Mouse (Mus musculus) spleen, postnatal 10 days (tissue): ENCODE measurements around the gene Zfhx2.

Source experiments
- DNase-seq, 2 experiments: peaks; one replicate each; pipeline ENCODE4 v3.0.0; 2021 to 2022; ENCODE audit warnings: low spot score in 2 of 2

Zfhx2 gene

DNA sequence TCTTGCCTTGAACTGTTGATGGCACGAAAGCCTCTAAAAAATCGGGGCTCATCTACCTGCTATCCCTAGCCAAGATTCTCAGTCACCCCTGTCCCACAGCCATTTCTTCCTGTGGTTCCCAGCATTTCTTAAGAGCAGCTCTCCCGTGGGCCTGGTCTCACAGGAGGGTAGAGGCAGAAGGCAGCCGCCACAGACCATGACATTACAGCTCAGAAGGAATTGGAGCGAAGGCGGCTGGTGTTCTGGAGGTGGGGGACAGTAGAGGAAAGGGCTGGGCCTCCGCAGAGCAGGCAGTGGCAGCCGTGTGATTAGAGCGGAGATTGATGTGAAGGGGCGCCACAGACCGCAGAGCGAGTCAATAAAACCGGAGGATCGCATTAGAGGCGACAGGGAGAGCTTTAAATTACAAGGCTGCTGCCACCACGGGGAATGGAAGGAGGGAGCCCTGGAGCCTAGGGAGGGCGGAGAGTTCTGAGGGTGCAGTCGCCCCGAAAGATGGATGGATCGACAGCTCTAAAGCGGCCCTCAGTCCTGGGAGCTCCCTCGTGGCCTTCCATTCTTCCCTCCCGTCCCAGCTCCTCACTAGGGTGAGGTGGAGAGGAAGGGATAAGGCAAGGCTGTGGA, 13.6 kb downstream of the Zfhx2 start:
- DNase-seq, result no peak

DNA sequence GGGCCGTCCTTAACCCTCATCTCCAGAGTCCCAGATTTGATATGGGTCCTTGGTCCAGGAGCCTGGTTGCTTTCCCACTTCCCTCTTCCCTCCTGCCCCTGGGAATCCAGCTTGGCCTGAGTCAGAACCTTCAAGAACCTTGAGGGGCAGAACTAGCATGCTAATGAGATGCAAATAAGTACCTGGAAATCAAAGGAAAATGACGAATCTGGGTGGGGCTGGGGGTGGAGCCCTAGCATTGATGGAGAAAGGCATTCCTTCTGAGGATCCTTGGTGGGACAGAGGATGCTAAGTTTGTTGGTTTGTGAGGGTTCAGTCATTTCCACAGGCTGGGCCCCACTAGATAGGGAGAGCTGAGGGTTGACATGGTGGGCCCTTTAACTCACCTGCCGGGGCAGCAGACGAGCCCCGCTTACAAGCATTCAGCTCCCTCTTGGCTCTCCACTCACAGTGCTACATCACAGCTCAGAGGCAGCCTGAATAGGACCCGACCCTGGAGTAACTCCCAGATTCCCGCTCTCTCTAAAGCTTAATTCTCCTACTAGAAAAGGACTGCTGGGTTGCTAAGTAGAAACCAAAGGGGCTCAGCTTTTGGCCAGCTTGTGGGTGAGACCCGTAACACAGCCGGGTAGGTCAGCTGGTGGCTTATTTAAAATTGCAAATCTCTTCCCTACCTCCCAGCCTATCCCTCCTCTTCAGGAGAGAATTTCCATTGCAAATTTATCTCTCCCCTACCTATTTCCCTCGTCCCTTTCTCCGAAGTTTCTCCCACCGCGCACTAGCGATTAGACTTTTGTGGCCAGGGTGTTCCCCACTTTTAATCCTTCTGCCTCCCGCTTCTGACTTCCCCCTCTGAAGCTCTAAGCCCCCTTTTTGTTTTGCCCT, 14.4 kb downstream of the Zfhx2 start:
- DNase-seq, result no peak

GRCm38 (mm10) chr14:55076956-55077355, 15.2 kb downstream of the Zfhx2 start:
- no peak for DNase-seq

- DNase-seq, result no peak
Observed at GRCm38 (mm10) chr14:55076224-55076623, 15.9 kb downstream of the Zfhx2 start.

DNA sequence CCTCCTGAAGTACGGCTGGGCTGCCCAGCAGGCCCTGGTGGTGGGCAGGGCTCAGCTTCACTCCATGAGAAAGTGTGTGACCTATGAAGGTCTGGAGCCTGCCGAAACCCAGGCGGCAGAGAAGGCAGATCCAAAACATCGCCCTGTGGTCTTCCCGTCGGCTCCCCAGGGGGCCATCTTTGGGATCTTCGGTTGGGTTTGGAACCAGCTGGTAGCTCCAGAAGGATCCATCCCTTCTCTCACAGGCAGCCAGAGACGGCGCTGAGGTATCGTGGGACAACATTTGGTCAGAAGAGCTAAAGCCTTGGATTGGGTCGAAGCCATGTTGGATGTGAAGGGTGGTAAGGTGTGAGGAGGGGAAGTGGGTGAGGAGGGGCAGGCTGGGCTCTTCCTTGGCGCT, 17.7 kb downstream of the Zfhx2 start:
- no peak for DNase-seq

DNA sequence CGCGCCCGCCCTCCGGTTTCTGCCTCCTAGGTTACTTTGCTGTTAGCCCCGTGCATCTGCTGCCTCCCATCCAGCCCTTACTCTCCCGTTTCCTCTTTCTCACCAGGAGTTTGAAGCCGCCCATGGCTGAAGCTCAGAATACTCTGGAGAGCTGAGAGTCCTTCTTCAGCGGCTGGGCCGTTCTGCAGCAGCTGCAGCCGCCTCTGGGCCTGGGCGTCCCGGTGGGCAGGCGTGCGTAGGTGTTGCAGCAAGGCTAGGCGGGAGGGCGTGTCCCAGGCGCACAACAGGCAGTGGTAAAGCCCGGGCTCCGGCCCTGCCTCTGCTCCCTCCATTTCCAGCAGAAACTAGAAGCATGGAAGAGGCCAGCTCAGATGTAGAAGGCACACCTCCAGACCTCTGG, 20.4 kb downstream of the Zfhx2 start:
- no peak for DNase-seq

DNA sequence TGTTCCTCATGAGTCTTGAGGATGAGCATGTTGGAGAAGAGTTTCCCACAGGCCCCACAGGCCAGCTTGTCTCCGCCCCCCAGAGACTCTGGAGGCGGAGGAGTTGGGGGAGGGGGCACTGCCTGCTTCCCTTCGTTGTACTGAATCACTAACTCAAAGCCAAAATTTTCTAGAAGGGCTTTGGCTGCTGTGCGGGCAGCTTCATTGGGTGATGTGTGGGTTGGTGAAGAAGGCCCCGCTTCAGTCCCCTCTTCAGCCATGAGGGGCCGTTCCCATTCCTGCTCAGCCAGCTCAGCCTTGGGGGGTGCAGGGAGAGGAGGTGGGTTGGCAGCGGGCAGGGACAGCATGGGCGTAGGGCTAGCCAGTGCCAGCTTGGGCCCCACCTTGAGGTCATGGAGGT, 26.1 kb downstream of the Zfhx2 start:
- no peak for DNase-seq

DNA sequence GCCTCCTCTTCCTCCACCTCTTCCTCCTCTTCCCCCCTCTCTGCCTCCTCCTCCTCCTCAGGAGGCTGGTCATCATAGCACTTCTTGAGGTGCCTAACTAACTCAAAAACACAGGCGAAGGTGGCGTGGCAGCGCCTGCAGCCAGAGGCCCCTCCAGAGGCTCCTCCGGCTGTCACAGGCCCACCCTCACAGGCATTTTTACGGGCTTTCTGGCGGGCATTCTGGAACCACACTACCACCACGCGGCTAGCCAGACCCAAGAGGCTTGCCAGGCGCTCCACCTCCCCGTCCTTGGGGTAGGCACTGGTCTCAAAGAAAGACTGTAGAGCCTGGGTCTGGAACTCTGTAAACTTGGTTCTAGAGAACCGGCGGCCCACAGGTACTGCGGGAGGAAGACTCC, 26.7 kb downstream of the Zfhx2 start:
- no peak for DNase-seq

GRCm38 (mm10) chr14:55064481-55065370, 27.4 kb downstream of the Zfhx2 start:
- no peak for DNase-seq

DNA sequence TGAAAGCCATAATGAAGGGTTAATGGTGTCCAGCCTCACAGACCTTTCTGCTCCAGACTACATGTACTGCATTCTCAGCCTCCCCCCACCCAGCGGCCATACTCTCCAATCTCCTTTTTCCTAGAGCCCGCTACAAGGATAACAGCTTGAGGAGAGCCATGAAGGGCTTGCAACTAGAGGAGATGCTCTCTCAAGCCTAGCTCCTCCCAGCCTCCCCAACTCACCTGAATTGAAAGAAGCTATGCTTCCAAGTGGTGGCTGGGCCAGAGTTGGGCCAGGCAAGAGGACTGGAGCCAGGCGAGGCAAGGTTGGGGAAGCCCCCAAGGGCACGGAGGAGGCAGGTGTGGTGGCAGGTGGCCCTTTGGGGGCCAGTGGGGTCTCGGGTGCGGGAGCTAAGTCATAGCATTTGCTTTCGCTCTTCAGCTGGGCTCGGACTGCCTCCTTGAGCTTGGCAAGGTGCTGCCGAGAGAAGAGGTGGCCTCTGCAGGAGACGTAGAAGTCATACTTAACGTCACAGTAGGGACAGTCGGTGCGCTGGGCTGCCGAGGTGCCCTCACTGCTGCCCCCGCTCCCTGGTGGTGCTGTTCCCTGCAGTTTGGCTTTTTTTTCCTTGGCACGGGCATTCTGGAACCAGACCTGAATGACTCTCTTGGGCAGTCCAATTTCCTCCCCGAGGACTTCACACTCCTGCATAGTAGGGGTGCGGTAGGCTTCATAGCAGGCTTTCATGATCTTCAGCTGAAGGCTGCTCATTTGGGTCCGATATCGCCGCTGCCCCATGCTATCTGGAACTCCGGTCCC, 28.3 kb downstream of the Zfhx2 start:
- no peak for DNase-seq

- DNase-seq, result no peak
Observed at GRCm38 (mm10) chr14:55063117-55063516, 29.0 kb downstream of the Zfhx2 start.

- peak; percentile 41 to 84 for DNase-seq
Observed at GRCm38 (mm10) chr14:55062626-55063025, 29.5 kb downstream of the Zfhx2 start.

- no peak for DNase-seq
Observed at GRCm38 (mm10) chr14:55061845-55062244, 30.3 kb downstream of the Zfhx2 start.

DNA sequence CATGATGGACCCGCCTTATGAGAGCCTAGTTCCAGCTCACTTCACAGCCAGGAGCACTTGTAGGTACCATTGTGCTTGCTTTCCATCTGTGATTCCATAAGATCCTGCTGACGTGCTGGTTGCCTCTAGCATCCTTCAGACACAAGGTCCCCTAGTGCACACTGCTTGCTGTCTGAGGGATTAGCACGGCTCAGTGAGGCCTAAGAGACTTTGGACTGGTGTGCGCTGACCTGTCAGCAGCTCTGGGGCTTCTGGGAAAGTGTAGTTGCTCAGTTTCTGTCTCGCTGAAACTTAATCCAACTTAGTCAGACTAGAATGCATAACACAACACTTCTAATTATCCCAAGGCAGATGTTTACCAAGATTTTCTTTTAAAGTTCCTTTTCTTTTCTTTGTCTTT, 32.2 kb downstream of the Zfhx2 start:
- DNase-seq, result no peak

DNA sequence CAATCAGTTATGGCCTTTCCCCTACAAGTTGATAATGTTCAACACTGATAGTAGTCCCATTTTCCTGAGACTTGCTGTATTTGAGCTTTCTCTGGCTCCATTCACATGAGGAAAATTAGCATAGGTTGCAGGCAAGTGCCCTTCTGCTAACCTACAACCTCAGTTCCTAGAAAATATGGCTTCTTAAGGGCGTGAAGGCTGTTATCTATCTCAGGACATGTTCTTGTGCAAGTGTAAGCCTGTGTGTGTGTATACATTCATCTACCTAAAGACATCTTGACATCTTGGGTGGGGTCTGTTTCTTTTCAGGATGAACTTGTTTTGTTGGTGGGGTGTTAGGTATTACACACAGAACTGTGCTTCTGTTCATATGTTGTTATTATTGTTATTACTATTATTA, 33.1 kb downstream of the Zfhx2 start:
- no peak for DNase-seq

DNA sequence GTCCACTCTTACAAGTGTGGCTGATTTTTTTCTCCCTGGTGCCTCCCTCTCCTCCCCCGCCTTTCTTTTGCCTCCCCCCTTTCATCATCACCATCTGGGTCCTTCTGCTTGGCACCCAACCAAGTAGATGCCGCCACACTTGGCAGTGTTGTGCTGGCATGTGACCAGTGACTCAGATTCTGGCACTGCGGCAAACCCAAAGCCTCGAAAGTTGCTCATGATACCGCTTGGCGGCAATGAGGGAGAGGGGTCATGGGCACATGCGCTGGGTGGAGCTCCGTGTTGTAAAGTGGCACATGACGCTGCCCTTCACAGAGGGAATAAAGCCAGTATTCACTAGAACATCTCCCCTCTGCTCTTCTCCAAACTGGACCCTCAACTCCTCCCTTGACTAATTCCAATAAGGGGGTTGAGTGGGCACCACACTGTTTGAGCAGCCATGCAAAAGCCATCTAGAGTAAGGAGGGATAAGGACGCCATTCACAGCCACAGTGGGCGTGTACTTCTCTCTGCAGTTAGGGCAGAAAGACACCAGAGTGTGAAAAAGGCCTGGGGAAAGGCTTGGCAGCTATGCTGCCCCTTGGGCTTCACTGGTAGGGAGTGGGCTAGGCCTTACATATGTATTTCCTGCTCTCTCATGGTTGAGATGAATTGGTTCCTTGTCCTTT, 36.8 kb downstream of the Zfhx2 start:
- DNase-seq, result no peak

DNA sequence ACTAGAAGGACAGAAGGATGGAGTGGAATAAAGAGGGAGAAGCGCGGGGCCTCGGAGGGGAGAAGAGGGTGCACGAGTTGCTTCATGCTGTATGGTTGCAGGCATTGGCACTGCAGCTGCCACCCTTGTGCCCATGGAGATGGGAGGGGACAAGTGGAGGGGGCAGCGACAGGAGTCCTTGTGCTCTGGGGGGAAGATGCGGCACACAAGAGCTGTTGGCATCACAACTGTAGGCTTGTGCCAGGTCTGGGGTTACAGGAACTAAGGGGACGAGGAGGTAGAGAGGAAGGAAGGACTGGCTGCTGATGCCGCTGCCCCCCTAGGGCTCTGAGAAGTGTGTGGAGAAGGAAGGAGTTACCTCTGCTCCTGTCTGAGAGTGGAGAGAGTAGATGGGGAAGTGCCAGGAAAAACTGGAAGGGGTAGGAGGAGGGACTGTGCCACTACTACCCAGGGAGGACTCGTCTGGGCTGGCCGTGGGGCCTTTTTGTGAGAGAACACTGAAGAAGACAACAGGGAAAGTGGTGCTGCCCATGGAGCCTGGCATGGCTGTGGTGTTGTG, 37.9 kb downstream of the Zfhx2 start:
- no peak for DNase-seq

- no peak for DNase-seq
Observed at GRCm38 (mm10) chr14:55053708-55054190, 38.4 kb downstream of the Zfhx2 start.

- DNase-seq, result no peak
Observed at GRCm38 (mm10) chr14:55053050-55053449, 39.1 kb downstream of the Zfhx2 start.

DNA sequence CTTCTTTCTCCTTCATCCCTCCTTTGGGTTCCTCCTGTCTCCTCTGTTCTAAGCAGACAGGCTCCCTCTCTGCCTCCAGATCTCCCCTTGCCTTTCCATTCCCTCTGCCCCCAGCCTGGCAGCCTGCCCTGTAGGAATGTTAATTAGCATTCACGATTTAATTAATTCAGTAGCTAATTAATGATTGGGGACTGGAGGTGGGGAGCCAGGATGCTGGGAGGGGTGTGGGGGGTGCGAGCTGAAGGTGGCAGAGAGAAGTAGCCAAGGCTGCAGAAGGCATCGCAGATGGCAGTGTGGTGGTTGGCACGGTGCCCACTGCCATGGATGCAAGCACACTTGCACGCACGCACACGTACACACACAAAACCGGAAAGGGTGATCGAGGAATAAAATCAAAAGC, 39.6 kb downstream of the Zfhx2 start:
- DNase-seq, result no peak
